Mouse (Mus musculus): ENCODE measurements around the gene Fnbp1l.

Fnbp1l gene

GRCm38 (mm10) chr3:122520365-122520764 is 99.2 kb downstream of the Fnbp1l start:
- DNase-seq, result no peak

- no peak for DNase-seq
Measured at GRCm38 (mm10) chr3:122519082-122519481, 100.4 kb downstream of the Fnbp1l start.

- DNase-seq, result no peak
Measured at GRCm38 (mm10) chr3:122518231-122518736, 101.2 kb downstream of the Fnbp1l start.

GRCm38 (mm10) chr3:122517726-122518125 is 101.8 kb downstream of the Fnbp1l start:
- no peak for DNase-seq

GRCm38 (mm10) chr3:122516327-122516695 is 103.2 kb downstream of the Fnbp1l start:
- DNase-seq, result no peak

- DNase-seq, result no peak
Measured at GRCm38 (mm10) chr3:122515568-122516326, 103.8 kb downstream of the Fnbp1l start.

GRCm38 (mm10) chr3:122512725-122513375 is 106.7 kb downstream of the Fnbp1l start:
- DNase-seq, result peak; percentile 57

GRCm38 (mm10) chr3:122511721-122512619 is 107.5 kb downstream of the Fnbp1l start:
- peak; percentile 83 for DNase-seq

GRCm38 (mm10) chr3:122510932-122511331 is 108.6 kb downstream of the Fnbp1l start:
- DNase-seq, result peak; percentile 41

- DNase-seq, result peak; percentile 39
Measured at GRCm38 (mm10) chr3:122510240-122510750, 109.2 kb downstream of the Fnbp1l start.

- DNase-seq, result peak; percentile 92
Measured at GRCm38 (mm10) chr3:122509534-122510239, 109.8 kb downstream of the Fnbp1l start.

- peak; percentile 74 for DNase-seq
Measured at GRCm38 (mm10) chr3:122509084-122509483, 110.4 kb downstream of the Fnbp1l start.

GRCm38 (mm10) chr3:122507826-122508225 is 111.7 kb downstream of the Fnbp1l start:
- no peak for DNase-seq

- no peak for DNase-seq
Measured at GRCm38 (mm10) chr3:122506343-122506916, 113.1 kb downstream of the Fnbp1l start.

GRCm38 (mm10) chr3:122500929-122501328 is 118.6 kb downstream of the Fnbp1l start:
- no peak for DNase-seq

GRCm38 (mm10) chr3:122499647-122500046 is 119.9 kb downstream of the Fnbp1l start:
- DNase-seq, result no peak

GRCm38 (mm10) chr3:122498528-122498927 is 121.0 kb downstream of the Fnbp1l start:
- DNase-seq, result no peak

GRCm38 (mm10) chr3:122497871-122498270 is 121.6 kb downstream of the Fnbp1l start:
- DNase-seq, result peak; percentile 41

GRCm38 (mm10) chr3:122494764-122495163 is 124.8 kb downstream of the Fnbp1l start:
- no peak for DNase-seq

- no peak for DNase-seq
Measured at GRCm38 (mm10) chr3:122492872-122493615, 126.5 kb downstream of the Fnbp1l start.

GRCm38 (mm10) chr3:122492006-122492405 is 127.5 kb downstream of the Fnbp1l start:
- no peak for DNase-seq
